Mouse (Mus musculus): ENCODE measurements around the gene Gm5724. TPM values are rescaled to one million over a fixed set of nuclear protein-coding genes. Genes with fewer than 3 reads are reported as not detected.

Gm5724 gene
- polyA plus RNA-seq (2015; fragmentation: Nextera tagmentation; extraction: Ambion mirVana) = not detected in 2 replicates

- WGBS = 80% methylated on average over 3 of the region's 3 CpGs
- TF ChIP-seq CTCF (IDR thresholded peaks at IDR 0.05) (no peak), EP300 (IDR thresholded peaks at IDR 0.05) (no peak)
- ATAC-seq = no peak
Observed at GRCm38 (mm10) chr6:141773710-141774109, at the start of gene Gm5724. Gm5724 (minus strand) TSS chr6:141773810.

GRCm38 (mm10) chr6:141797837-141798236, 24.2 kb upstream of the Gm5724 start:
- Histone ChIP-seq H3K9me3 (ENCODE audit: low read length) (no peaks in the 10 kb centered on the region), H3K4me3 (ENCODE audit: low read depth, low read length) (no peak overlapping the region), H3K36me3 (ENCODE audit: insufficient read depth, low read length) (no peaks in the 10 kb centered on the region), H3K4me2 (replicated peaks; ENCODE audit: low read depth, low read length) (no peak overlapping the region), H3K9ac (replicated peaks; ENCODE audit: low read depth) (no peak overlapping the region), H3K27me3 (replicated peaks; ENCODE audit: insufficient read depth, low read length) (no peaks in the 10 kb centered on the region), H3K4me1 (ENCODE audit: insufficient read depth, low read depth, low read length) (no peaks in the 10 kb centered on the region), H3K27ac (ENCODE audit: low read length) (no peak overlapping the region)
- 20% methylated on average over 1 of the region's 1 CpGs for WGBS
- no peak for TF ChIP-seq EP300 (IDR thresholded peaks at IDR 0.05)
- peak; percentile 81 for TF ChIP-seq CTCF (IDR thresholded peaks at IDR 0.05)
- peak; percentile 76 for DNase-seq (ENCODE audit: low spot score)
- ATAC-seq = peak; percentile 28

More at GRCm38 (mm10) chr6:141773710-141774109, at the start of gene Gm5724:
- H3K9me3 ChIP-seq (ENCODE audit: low read length) = no peaks in the 10 kb centered on the region
- no peaks in the 10 kb centered on the region for H3K4me1 ChIP-seq (ENCODE audit: insufficient read depth, low read depth, low read length)
- H3K4me3 ChIP-seq (ENCODE audit: low read depth, low read length) = no peak within 1 kb of the TSS
- no peaks in the 10 kb centered on the region for H3K36me3 ChIP-seq (ENCODE audit: insufficient read depth, low read length)
- H3K27me3 ChIP-seq (replicated peaks; ENCODE audit: insufficient read depth, low read length) = no peaks in the 10 kb centered on the region
- H3K27ac ChIP-seq (ENCODE audit: low read length) = no peak within 1 kb of the TSS
- no peak within 1 kb of the TSS for H3K4me2 ChIP-seq (replicated peaks; ENCODE audit: low read depth, low read length)
- H3K9ac ChIP-seq (replicated peaks; ENCODE audit: low read depth) = no peak within 1 kb of the TSS
- DNase-seq (ENCODE audit: low spot score) = no peak

DNA sequence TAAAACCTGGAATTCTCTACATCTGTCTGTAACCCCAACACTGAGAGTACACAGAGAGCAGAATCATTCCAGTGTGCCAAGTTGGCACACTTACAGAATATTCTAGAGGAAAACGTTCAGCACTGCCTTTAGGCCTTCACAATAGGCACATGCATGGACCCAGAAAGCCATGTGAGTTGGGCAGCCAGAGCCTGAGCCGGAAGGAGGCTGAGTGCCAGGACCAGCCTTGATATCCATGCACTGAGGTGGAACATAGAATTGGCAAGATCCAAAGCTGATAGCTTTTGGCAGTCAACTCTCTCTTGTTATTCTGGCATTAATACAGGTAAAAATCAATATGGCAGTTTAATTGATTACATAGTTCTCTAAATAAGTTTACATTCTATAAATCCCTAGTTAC, 866 bp upstream of the Gm5724 start:
- Histone ChIP-seq H3K4me1 (ENCODE audit: insufficient read depth, low read depth, low read length) (no peaks in the 10 kb centered on the region), H3K27me3 (replicated peaks; ENCODE audit: insufficient read depth, low read length) (no peaks in the 10 kb centered on the region), H3K9me3 (ENCODE audit: low read length) (no peaks in the 10 kb centered on the region), H3K4me2 (replicated peaks; ENCODE audit: low read depth, low read length) (no peak overlapping the region), H3K36me3 (ENCODE audit: insufficient read depth, low read length) (no peaks in the 10 kb centered on the region), H3K9ac (replicated peaks; ENCODE audit: low read depth) (no peak overlapping the region), H3K27ac (ENCODE audit: low read length) (no peak overlapping the region), H3K4me3 (ENCODE audit: low read depth, low read length) (no peak overlapping the region)
- DNase-seq (ENCODE audit: low spot score) = no peak
- no peak for ATAC-seq
- TF ChIP-seq CTCF (IDR thresholded peaks at IDR 0.05) (no peak), EP300 (IDR thresholded peaks at IDR 0.05) (no peak)
- WGBS = 62% methylated on average over 2 of the region's 2 CpGs

DNA sequence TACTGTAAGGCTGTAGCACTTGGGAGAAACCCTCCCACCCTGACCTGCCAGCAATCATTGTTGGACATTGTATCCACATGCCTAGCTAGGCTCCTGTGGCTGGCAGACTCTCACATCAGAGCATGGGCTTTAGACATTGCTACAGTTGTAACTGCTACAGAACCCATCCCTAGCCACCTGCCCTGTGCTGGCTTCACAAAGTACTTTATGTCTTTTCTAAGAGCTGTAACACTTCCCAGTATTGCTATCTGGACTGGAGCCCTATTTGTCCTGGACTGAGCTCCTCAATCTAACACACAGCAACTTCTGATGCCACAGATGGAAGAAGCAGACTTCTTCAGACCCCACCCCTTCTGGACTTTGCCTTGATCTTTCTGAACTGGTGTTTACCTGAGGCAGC, 82.4 kb downstream of the Gm5724 start:
- DNase-seq (ENCODE audit: low spot score) (no peak), ATAC-seq (no peak)
- Histone ChIP-seq H3K27ac (ENCODE audit: low read length) (no peak overlapping the region), H3K4me1 (ENCODE audit: insufficient read depth, low read depth, low read length) (no peaks in the 10 kb centered on the region), H3K36me3 (ENCODE audit: insufficient read depth, low read length) (no peaks in the 10 kb centered on the region), H3K9me3 (ENCODE audit: low read length) (no peaks in the 10 kb centered on the region), H3K4me2 (replicated peaks; ENCODE audit: low read depth, low read length) (no peak overlapping the region), H3K27me3 (replicated peaks; ENCODE audit: insufficient read depth, low read length) (no peaks in the 10 kb centered on the region), H3K9ac (replicated peaks; ENCODE audit: low read depth) (no peak overlapping the region), H3K4me3 (ENCODE audit: low read depth, low read length) (no peak overlapping the region)
- TF ChIP-seq EP300 (IDR thresholded peaks at IDR 0.05) = no peak
- no peak for TF ChIP-seq CTCF (IDR thresholded peaks at IDR 0.05)

DNA sequence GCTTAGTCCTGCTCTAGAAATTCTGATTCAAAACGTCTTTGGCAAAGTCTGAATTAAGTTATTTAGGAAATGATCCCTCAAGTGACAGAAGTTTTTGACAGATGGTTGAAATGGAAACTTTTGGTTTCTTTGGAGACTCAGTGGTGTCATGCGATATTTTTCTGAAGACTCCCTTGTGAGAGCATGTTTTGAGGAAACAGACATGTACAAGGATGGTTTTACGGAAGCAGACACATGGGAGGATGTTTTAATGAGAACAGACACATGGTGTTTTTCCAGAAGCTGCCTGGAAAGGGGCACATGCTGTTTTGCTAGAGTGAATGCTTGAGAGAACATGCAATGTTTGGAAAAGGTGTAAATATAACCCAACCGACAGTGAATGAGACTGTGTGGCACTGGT, 86.6 kb downstream of the Gm5724 start:
- Histone ChIP-seq H3K4me2 (replicated peaks; ENCODE audit: low read depth, low read length) (no peak overlapping the region), H3K9ac (replicated peaks; ENCODE audit: low read depth) (no peak overlapping the region), H3K27ac (ENCODE audit: low read length) (no peak overlapping the region), H3K4me1 (ENCODE audit: insufficient read depth, low read depth, low read length) (no peaks in the 10 kb centered on the region), H3K36me3 (ENCODE audit: insufficient read depth, low read length) (no peaks in the 10 kb centered on the region), H3K9me3 (ENCODE audit: low read length) (no peaks in the 10 kb centered on the region), H3K27me3 (replicated peaks; ENCODE audit: insufficient read depth, low read length) (no peaks in the 10 kb centered on the region), H3K4me3 (ENCODE audit: low read depth, low read length) (no peak overlapping the region)
- WGBS = 50% methylated on average over 4 of the region's 4 CpGs
- DNase-seq (ENCODE audit: low spot score) (no peak), ATAC-seq (no peak)
- TF ChIP-seq EP300 (IDR thresholded peaks at IDR 0.05) (no peak), CTCF (IDR thresholded peaks at IDR 0.05) (no peak)

Other genes starting within 250 kb of the Gm5724 start
- 0.07 and 0.17 TPM in 2 replicates for gene Slco1c1, start 249.4 kb downstream of the Gm5724 start, polyA plus RNA-seq (2015; fragmentation: Nextera tagmentation; extraction: Ambion mirVana)
- gene Slco1b2, start 144.3 kb downstream of the Gm5724 start, polyA plus RNA-seq (2015; fragmentation: Nextera tagmentation; extraction: Ambion mirVana) = 0.06 TPM in 1 of 2 replicates, not detected in the other
- gene Slco1a4, start 82.4 kb upstream of the Gm5724 start, polyA plus RNA-seq (2015; fragmentation: Nextera tagmentation; extraction: Ambion mirVana) = 0.08 and 0.13 TPM in 2 replicates
- not detected in 2 replicates for gene Slco1a1, start 173.2 kb upstream of the Gm5724 start, polyA plus RNA-seq (2015; fragmentation: Nextera tagmentation; extraction: Ambion mirVana)
- gene Gm6614, start 237.6 kb upstream of the Gm5724 start, polyA plus RNA-seq (2015; fragmentation: Nextera tagmentation; extraction: Ambion mirVana) = 0.08 TPM in 1 of 2 replicates, not detected in the other

All from lung, postnatal 0 days (tissue).